Mouse (Mus musculus): ENCODE results near the gene Grhl1.

DNA sequence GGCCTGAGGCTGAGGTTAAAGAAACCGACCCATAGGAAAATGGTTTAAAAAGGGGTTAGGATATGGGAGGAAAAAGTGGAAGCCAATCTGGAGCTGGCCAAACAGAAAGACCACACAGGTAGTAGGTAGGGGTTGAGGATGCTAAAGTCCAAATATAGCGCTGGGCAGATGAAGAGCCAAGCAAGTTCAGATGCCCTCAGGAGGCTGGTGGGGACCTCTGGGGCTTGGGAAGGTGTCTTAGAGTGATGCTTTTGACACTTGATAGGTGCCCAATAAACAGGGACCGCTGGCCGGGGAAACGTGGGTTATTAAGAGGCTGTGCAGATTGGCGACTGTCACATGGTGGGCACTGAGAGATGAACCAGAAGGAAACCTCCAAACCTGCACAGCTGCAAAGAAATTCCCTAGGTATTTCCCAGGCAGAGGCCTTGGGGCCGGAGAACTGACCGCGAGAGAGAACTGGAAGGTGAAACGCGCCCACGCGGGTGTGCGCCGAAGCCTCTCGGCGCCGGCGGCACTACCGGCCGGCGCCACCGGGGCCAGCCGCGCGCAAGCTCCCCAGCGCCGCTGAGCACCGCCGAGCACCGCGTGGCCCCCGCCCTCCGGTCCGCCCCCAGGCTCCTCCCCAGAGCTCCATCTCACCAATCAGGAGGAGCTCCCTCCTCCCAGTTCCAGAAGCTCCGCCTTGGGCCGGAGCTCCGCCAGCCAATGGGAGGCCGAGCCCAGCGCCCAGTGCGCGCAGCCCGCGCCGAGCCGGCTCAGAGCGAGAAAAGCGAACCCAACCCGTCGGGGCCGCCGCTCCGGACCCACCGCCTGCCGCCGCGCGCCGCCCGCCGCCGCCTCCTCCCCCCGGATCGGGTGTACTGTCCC lies at the start of gene Grhl1:
- TF ChIP-seq CTCF (IDR thresholded peaks at IDR 0.05; ENCODE audit: control insufficient read depth, insufficient read depth, low read length) (no peak), POLR2A (IDR thresholded peaks at IDR 0.05; ENCODE audit: borderline replicate concordance, control insufficient read depth, low read depth, low read length) (no peak)
